Mouse (Mus musculus): Measurements from ENCODE around the gene Oxsr1. TPM values are rescaled to one million over a fixed set of nuclear protein-coding genes. Genes with fewer than 3 reads are reported as not detected.
"Not testable (repeated sequence)": the region's sequence is repeated elsewhere in the genome, so short reads cannot be mapped to it uniquely, and the experiment has no call there.

Oxsr1 gene
- total RNA-seq, 1 experiment from 2014 or later: 33.8 TPM

GRCm38 (mm10) chr9:119271496-119271895 lies 50.7 kb downstream of the Oxsr1 start:
- DNase-seq: no peak

- DNase-seq: no peak
These were observed 53.6 kb downstream of the Oxsr1 start for GRCm38 (mm10) chr9:119268588-119269145.

DNA sequence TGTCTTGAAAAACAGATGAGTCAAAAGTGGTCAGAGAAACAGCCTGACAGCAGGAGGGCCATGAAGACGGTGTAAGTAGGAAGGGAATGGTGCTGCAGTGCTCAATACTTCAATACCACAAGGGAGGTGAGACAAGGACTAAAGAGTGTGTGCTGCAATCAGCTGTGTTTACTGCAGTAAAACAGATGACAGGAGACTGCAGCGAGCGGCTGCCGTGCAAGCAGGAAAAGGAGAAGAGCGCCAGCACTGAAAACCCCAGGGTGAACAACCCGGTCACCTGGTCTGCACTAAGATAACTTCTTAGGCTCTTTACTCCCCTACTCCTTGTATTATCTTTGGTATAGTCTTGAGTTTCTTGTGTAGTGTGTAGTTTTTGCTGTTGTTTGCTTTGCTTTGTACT lies 54.1 kb downstream of the Oxsr1 start:
- DNase-seq: no peak

- DNase-seq: not testable (repeated sequence)
These were observed 56.2 kb downstream of the Oxsr1 start for GRCm38 (mm10) chr9:119266121-119266395.

DNA sequence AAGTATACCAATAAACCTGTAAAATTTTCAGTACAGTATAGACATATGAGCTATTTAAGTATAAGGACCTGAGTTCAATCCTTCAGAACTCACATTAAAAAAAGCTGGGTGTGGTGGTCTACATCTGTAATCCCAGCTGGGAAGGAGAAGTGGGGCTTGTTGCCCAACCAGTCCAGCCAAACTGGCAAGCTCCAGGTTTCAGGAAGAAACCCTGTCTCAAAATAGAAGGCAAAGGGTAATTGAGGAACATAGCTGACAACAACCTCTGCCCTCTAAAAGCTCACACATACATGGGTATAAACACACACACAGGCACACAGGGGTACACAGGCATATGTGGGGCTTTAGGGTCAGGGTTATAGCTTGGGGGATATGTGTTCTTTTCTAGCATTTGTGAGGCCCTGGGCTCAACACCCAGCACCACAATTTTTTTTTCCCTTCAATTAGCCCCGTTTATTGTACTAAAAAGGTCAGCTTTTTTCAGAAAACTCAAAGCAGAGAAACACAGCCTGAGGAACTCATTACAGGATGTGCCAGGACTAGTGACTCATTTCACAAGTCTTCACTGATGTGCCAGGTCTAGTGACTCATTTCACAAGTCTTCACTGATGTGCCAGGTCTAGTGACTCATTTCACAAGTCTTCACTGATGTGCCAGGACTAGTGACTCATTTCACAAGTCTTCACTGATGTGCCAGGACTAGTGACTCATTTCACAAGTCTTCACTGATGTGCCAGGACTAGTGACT lies 56.7 kb downstream of the Oxsr1 start:
- not testable (repeated sequence) for DNase-seq

GRCm38 (mm10) chr9:119263067-119263466 lies 59.2 kb downstream of the Oxsr1 start:
- DNase-seq: no peak

GRCm38 (mm10) chr9:119260825-119261224 lies 61.4 kb downstream of the Oxsr1 start:
- no peak for DNase-seq

- no peak for DNase-seq
These were observed 63.4 kb downstream of the Oxsr1 start for GRCm38 (mm10) chr9:119258785-119259184.

- no peak for DNase-seq
These were observed 64.1 kb downstream of the Oxsr1 start for GRCm38 (mm10) chr9:119258128-119258527.

DNA sequence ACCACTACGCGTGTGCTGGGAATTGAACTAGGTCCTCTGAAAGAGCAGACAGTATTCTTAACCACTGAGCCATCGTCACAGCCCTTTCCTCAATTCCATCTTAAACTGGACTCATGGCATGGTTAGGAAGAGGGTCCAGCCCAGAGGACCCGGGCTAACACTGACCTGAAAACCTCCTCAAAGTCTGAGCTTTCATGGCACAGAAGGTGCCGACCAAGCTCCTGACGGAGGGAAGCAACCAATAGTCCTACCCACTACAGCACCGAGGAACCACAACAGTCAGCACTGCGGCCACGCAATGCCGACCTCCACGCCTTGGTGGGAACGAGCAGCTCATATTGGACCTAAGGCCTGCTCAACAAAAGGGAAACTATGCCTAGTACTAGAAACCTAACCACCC lies 66.1 kb downstream of the Oxsr1 start:
- DNase-seq: no peak

GRCm38 (mm10) chr9:119255096-119255495 lies 67.1 kb downstream of the Oxsr1 start:
- no peak for DNase-seq

DNA sequence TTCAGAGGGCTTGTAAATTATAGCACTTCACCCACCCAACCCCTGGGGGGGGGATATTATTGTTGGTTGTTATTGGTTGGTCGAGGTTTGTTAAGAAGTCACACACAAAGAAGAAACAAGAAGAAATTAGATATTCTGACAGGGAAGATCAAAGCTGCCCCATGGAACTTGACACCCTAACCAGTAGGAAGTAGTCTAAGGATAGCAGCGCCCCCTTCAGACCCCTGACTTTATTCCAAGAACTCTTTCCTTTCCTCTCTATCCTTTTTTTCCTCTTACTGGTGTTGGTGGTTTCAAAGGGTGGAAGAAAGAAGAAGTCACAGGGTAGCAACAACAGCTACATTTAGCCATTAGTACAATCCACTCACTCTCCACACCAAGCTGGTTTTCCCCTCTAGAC lies 68.0 kb downstream of the Oxsr1 start:
- DNase-seq: no peak

DNA sequence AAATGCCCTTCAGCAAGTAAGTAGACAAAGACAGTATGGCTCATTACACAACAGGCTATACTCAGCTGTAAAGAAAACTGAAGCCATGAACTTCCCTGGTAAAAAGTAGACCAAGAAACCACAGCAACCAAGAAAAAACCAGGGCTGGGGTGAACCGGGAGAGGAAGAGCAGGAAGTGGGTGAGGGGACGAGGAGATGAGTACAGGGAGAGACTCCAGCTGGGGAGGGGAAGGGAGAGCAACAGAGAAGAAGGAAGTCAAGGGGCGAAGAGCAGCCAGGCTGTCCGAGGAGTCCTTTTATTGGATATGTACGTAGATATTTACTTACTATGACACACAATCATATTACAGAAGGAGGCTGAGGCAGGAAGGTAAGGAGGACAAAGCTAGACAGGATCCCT lies 74.2 kb downstream of the Oxsr1 start:
- DNase-seq: no peak

DNA sequence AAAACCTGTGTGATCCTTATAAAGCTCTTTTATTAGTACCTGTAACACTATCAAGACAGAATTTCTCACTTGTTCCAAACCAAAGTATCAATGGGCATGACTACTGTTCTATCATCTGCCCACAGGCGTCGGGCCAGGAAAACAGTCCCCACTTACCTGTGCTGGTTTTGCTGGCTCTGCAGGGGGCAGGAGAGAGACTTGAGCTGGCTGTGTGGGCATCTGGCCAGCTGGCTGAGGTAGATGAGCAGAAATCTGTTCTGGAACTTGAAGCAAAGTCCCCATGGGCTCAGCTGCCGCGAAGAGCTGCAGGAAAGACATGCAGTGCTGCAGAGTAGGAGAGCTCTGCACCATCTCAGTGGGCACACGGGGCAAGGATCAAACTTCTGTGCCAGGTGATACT lies 75.4 kb downstream of the Oxsr1 start:
- DNase-seq: peak; percentile 47

GRCm38 (mm10) chr9:119243981-119244380 lies 78.2 kb downstream of the Oxsr1 start:
- no peak for DNase-seq

GRCm38 (mm10) chr9:119241169-119241865 lies 80.9 kb downstream of the Oxsr1 start:
- no peak for DNase-seq

DNA sequence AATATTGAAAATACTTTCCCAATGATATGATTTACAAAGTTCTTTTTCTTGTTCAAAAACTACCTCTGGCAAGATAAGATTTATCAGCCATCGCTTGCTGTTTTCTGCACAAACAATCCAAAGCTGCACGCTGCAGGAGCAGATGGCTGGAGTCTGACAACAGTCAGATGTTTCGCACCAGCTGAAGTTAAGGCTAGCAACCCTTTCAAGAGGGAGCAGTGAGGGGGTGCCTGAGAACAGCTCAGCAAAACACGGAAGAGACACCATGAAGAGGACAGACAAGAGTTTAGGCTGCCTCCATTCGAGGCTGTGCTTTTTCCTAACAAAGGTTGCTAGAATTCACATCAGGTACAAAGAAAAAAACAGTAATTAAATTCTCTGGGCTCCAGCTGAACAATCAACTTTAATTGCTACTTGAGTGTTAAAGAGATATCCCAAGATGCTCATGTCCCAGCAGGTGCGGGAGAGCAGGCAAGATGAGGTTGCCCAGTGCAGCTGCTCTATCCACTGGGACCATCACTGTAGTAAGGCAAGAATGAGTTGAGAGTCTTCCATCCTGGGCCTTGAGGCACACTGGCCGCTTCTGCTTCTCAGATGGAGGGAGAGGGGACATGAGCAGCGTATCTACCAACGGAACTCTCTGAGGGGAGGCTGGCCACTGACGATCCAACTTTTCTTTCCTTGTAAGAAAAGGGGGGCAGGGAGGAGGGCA lies 81.8 kb downstream of the Oxsr1 start:
- DNase-seq: no peak

GRCm38 (mm10) chr9:119239274-119239673 lies 83.0 kb downstream of the Oxsr1 start:
- no peak for DNase-seq

DNA sequence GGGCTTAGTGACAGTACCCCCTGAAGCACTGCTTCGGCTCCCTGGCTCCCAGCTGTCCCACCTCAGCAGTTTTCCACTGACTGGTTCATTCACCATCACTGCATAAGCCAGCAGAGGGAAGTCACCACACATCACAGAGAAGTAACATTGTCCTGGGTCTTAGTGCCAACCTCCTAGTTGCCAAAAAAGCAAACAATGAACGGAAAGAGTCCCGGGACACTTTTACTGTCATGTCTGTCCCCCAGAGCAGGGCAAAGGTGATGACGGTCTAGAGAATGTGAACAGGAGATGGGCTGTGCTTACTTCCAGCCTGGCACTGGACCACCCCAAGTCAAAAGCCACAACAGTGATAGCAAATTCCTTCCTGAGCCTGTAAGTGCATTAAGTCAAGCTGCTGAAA lies 83.4 kb downstream of the Oxsr1 start:
- DNase-seq: no peak

GRCm38 (mm10) chr9:119231552-119231951 lies 90.7 kb downstream of the Oxsr1 start:
- no peak for DNase-seq

DNA sequence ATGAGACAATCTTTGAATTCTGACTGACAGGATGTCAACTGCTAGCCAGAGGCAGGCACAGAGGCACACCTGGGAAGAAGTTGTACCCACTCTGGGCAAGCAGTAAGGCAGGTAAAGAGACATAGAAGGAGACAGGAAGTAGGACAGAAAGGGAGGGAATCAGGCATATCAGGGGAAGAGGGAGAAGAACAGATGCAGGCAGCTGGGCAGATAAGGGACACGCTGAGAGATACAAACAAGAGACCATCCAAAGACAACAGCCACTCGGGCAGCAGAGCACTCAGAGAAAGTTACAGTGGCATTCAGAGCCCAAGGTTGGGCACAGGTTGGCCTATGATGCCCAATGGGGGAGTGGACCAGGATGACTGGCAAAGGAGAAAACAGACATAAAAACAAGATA lies 91.4 kb downstream of the Oxsr1 start:
- DNase-seq: no peak

GRCm38 (mm10) chr9:119220249-119220648 lies 102.0 kb downstream of the Oxsr1 start:
- no peak for DNase-seq

DNA sequence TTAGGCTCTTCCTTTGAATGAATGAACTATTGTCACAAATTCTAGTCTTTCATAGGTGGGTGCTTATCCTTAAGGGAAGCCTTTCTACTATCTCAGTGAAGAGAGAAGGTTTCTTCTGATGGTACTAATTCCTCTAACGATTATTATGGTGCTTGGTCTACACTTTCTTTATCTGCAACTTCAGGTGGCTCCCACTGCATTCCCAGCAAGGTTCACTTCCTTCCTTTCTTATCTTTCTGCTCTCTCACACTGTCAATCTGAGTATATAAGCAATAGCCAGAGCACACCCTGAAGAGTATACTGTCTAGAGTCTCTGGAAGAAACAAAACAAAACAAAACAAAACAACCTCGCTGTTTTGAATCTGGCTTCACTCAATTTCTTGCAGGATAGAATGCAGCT lies 102.6 kb downstream of the Oxsr1 start:
- DNase-seq: no peak

All from adrenal gland, postnatal 14 days (tissue).